Mouse (Mus musculus) thymus, adult 18-20 months (tissue): ENCODE measurements at regions not wholly inside any gene's neighbourhood (a gene's known extent, or its start where the extent isn't known, plus 50 kb on each side); places are given as distances from the start of the nearest gene placed in this dataset.

ENCODE experiments used
- DNase-seq, 2 experiments: peaks; one replicate each; pipeline ENCODE4 v3.0.0; 2022; ENCODE audit warnings: mixed read lengths in 2 of 2

DNA sequence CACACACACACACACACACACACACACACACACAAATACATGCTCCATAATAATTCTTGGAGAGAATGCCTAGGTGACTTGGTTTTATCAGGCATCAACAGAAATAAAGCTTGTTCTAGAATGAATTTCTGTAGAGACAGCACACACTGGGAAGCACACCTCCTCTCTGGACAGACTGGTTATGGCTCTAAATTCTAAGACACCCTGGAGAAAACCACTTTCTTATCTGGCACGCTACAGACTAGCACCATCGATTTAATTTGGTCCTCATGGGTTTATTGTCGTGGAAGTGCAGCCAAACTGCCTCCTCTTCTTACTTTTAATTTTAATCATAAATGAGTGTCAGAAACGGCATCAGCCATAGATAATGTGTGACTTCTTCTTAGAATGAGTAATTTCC lies 422.8 kb upstream of the Adgrl2 start:
- no peak for DNase-seq

DNA sequence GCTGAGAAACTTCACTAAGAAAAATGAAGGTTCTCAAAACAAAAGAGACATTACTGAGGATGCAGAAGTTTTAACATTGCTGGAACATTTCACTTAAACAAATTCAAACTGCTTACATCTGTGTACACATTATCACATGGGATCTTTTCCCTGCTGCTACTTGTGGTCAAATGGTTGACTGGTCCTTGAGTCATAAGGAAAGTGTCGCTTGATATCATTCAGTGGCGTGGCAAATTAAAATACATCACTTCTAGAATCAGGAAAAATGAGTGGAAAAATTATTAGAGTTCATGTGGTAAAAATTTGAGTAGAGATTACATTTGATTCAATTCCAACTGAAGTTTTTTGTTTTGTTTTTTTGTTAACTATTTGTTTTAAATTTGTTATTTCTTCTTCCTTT lies 420.2 kb upstream of the Adgrl2 start:
- no peak for DNase-seq

DNA sequence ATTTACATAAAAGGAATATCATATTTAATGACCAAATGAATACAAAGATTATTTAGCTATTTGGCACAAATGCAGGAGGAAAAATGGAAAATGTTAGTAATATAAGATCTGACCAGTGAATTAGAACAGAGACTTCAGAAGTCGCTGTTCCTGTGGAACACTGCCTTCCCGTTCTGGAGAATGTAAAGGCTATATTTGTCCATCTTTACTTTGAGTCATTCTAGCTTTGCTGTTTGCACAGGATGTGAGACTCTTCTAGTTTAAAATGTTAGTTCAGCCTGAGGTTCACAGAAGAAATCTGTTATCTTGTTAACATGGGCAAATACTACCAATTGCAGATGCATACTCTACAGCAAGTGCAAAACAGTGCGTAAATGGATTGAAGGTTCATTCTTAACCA lies 418.5 kb upstream of the Adgrl2 start:
- DNase-seq = no peak

DNA sequence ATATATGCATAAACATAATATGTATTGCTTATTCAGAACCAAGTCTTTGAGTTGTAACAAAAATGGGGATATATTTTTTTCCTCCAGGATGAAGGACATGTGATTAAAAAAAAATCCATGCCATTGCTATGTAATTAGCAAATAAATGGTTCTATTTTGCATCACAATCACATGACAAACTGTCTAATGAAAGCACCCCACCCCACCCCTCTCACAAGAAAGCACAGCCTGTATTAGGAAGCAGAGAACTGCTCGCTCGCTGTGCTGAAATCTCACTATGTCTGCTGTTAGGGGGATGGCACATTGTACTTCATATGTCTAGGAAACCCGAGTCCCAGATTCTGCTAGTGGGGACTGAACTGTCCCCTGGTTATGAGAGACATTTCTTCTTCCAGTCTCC lies 415.5 kb upstream of the Adgrl2 start:
- DNase-seq = no peak

DNA sequence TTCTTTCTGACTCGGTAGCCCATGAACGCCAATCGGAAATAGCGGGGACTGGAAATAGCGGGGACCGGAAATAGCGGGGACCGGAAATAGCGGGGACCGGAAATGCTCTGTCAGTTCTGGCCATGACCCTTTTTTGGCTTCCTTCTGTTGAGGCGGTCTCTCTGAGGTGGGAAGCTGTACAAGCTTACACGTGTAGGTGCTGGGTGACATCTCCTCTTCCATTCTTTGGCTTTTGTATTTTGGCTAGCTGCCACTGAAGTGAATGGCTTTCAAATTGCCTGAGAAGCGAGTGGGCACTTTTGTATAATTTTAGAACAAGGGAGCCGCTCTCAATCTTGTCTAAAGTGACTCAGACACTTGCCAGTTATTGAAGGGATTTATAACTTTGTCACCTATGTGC lies 414.3 kb upstream of the Adgrl2 start:
- no peak for DNase-seq

DNA sequence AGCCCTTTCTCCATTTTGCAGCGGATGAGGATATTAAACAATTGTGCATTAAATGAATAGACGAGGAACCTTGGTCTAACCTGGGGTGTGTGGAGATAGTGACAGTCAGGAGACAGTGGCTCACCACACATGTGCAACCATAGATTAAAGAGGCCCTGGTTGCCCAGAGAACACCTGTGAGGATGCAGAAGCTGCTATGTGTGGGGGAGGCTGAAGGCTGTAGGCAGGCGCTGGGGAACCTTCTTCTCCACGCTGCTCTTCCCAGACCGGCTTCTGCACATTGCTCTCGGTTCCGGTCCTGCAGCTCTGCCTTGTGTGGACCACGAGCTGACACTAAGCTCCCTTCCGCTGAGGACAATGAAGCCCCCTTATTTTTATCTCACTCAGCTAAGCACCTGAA lies 412.1 kb upstream of the Adgrl2 start:
- no peak for DNase-seq

DNA sequence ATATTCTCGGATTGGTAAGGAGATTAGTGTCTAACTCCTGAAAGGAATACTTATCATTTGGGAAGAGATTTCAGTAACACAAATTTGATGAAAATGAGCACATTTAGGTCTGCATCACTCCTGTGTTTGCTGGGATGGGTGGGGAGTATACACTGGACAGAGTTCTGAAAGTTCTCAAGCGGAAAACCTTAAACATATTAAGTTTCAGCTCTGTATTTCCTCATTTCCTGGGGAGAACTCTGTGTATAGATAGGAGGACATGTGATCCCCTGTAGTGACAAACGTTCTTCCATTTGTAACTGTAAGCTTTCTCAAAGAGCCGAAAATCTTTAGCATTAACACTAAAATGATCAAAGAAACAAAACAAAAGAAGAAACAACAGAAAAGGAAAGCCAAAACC lies 404.7 kb upstream of the Adgrl2 start:
- no peak for DNase-seq

DNA sequence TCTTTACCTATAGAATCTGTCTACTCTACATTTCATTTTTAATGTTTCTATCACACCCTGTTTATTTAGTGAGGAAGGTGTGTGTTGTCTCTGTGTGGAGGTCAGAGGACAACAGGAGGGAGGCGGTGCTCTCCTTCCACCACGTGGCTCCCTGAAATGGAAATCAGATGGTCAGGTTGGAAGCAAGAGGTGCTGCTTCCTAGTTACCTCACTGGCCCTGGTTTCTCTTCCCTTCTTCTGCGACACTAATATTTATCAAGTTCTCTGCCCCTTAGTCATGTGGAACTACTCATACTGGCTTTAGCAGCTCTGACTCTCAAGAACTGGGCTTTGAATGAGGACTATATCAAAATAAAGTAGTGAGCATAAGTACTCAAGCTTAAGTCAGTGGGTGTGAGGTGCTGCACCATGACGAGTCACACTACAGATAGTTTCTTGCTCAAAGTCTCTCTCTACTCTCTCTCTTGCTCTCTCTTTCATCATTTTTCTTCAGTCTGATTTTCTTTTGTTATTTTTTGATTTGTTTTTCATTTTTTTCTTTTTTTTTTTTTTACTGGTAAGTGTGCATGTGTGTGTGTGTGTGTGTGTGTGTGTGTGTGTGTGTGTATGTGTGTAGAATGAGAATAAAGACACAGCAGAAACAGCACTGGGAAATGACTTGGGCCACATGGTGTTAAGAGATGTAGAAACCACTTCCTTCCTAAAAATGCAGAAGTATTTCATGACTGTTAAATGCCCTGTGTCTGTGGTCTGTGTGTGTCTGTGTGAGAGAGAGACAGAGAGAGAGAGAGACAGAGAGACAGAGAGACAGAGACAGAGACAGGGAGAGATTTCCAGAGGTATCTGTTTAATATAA lies 403.2 kb upstream of the Adgrl2 start:
- DNase-seq = no peak

DNA sequence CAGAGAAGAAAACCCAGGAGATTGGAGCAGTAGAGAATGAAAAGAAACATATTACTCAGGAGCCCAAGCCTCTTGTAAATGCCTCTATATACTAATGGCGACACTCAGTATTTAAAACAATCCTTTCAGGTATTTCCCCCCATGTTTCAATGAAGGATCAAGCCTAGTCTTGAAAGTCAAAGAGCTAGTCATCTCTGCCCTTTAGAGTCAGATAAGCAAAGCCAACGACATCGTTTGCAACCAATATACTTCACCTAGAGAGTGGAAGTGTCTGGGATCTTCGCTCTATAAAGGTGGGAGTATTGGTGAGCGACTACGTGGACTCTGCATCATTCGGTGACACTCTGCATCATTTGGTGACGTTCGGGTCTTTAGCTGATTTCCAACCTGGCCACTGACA lies 401.8 kb upstream of the Adgrl2 start:
- no peak for DNase-seq

DNA sequence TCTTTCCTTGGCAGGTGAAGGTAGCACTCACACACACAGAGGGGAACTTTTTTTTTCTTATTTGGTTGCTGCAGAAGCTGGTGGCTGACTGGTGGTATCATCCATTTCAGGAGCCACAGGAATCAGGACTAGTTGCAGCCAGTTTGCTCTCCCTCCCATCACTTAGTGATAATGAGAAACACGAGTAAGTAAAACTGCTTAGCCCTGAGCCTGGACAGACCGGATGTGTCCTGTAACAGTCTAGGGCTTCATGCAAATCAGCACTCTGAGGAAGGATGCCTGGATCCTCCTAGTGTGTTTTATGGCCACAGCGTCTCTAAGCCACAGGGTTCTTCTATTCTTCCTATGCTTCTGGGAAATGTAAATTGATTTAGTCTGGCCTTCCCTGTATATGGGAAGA lies 397.2 kb upstream of the Adgrl2 start:
- no peak for DNase-seq

DNA sequence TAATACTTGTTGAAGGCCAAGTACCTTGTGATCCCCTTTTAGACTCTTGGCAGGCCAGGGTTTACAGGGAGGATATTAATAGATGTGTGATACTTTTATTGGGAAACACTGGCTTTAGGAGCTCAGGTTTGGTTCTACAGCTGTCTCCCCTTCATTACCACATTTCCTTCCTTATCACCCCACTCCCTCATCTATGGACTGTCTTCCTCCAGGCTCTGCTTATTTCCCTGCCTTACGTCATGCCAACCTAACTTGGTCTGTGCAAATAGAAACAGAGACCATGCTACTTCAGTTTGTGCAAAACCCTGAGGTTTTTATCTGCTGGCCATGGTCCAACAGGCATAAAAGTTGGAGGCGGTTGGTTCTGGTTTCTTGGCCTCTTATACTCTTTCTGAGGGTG lies 395.7 kb upstream of the Adgrl2 start:
- no peak for DNase-seq

DNA sequence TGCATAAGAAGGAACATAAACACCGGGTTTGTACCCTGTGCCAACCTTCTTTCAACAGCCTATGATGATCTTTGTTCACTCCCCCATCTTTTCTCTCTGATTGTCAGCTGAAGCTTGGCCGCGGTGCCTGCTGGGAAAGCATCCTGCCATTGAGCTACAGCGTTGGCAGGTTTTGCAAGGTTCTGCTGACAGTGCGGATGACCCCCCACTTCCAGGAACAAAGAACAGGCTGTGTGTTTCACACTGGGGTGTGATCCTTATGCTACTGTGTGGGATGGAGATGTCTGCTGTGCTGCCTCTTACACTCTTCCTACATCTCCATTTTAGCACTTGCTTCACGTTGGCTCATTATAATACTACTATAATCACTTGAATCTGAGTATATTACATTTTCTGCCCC lies 395.0 kb upstream of the Adgrl2 start:
- no peak for DNase-seq

DNA sequence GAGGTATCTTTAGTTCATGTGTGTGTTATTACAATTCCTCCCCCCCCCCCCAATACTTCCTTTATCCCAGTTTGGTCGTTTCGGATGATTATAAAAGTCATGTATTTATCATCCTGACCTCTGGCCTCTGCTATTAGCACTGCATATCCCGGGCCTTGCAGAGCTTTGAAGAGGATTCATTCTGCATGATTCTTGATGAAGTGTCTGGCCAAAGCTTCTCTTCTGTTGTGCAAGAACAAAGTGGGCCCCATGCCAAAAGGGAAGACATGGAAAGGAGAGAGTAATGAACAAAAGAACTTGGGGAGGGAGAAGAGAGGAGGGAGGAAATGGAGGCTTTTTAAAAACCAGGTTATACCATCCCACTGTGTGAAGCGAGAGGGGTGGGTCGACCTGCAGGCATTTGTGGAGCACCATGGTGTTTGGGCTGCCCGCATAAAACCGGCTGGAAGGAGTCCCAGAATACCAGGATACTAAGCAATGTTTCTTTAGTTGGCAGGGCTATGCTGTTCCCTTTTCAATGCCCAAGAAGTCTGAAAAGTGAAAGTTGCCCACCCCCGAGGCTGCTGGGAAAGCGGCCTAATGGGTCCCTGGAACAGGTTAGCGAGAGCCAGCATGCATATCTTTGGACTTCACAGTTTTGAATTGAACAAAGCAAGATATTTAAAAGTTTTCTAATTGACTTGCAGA lies 391.3 kb upstream of the Adgrl2 start:
- DNase-seq = no peak

DNA sequence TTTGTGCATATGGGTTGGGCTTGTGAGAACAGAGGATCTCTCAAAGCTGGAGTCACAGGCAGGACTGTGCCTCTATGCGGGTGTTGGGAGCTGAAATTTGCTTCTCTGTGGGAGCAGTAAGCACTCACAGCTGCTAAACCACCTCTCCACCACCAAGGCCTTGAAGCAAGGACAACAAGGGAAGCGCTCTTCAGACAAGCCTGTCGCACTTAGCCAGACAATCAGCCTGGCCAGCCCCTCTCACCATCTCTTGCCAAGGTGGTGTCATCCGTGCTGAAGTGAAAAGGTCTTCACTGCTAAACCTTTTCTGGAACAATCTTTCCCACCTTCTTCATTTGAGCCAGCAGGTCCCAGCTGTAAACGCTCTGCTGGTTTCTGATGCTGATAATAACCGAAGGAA lies 390.7 kb upstream of the Adgrl2 start:
- no peak for DNase-seq

DNA sequence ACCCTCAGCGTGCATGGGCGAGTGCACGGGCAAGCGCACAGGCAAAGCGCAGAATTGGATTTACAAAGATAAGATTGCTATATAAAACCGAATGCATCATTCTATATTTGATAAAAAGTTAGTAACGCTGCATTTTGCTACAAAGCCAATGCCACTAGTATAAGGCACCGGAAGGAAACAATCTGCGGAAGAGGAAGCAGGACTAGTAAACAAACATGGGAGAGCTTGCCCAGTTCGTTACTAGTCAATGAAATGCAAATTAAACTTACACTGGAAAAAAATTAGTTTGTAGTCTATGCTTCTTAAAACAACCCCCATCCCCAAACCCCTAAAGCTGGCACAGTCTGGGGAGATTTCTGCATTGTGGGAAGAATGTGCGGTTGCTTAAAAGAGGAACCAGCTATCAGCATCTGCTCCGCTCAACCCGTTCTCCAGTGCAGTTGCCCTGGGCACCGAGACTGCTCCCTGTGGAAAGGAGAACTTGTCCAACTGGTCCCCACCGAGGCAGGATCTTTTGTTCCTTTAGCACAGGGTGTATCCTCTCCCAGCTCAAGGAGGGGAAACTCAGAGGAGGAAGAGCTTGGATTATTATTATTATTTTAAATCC lies 389.6 kb upstream of the Adgrl2 start:
- no peak for DNase-seq

DNA sequence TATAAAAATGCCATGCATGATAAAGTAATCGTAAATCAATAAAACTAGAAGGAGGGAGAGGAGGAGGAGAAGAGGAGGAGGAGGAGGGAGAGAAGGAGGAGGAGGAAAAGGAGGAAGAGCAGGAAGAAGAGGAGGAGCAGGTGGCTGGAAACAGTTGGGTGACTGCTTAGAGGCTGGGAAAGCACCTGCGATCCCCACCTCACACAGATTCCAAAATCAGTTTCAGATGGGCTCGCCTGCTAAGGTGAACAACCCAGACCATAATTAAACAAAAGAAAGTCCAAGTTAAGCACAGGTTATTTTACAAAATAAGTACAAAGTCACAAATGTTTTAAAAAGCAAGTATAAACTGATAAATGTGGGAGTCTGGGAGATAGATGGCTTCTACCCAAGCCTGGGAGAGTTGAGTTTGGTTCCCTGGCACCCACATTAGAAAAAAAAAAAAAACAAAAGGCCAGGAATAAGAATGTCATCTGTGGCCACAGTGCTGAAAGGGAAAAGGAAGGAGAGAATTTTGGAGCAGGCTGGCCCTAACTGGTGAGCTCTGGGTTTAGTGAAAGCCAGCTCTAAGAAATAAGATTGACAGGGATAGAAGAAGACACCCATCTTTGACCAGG lies 389.0 kb upstream of the Adgrl2 start:
- DNase-seq = no peak

DNA sequence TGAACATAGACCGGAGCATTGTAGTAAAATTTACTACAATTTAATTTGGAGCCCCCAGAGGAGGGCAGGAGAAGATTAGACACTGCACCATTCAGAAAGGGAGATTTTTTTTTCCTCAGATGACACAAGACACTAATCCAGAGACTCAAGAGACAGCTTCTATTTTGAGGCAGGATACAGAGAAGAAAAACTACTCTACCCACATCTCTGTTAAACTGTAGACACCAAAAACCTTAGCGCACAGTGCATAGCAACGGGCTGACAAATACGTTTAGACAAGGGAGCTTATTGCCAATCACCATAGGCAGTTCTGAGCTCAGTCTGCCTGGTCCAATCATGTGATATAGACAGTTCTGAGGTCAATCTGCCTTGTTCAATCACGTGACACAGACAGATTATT lies 381.1 kb upstream of the Adgrl2 start:
- DNase-seq = no peak

DNA sequence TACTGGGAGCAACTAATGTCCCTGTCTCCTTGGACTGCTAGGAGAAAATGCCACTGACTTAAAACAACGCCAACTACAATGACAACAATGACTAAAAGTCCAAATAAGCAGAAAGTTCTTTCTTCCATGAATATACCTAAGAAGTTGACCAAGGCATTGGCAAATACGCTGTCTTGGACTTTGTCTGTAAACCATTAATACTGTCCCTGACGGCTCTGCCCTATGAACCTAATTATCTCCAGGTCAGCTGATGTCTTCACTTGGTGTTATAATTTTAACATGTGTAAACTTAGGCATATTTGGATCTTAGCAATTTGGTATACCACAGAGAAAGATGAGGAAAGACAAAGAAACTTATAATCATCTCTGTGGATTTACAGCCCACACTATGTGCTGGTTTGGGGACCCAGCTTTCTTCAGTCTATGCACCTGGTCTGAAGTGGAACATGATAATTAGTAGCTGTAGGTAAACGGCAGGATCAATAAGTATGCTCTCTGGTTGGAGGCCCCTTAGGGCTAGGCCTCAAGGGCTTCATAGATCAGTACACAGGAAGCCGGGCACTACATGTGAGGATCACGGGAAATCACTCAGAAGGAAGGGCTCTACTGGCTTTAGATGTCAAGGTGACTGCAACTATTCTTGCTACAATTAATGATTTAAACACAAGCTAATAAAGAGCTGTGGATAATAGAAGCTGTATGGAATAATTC lies 380.3 kb upstream of the Adgrl2 start:
- DNase-seq = no peak

DNA sequence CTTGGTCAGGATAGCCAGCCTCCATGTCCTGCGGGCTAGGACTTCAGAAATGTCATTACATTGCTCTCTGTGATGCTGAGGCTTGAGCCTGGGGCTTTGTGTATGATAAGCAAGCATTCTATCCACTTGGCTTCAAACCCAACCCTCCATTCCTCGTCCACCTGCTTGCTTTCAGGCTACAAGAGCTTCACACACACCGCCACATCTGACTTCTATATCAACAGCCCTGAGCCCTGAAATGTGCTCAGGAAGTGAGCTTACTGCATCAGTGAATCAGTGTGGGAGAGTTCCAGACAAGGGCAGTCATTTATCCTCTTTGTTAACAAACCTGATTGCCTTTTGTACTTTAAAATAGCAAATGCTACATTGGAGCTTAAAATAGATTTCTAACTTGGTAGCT lies 377.5 kb upstream of the Adgrl2 start:
- DNase-seq = no peak

DNA sequence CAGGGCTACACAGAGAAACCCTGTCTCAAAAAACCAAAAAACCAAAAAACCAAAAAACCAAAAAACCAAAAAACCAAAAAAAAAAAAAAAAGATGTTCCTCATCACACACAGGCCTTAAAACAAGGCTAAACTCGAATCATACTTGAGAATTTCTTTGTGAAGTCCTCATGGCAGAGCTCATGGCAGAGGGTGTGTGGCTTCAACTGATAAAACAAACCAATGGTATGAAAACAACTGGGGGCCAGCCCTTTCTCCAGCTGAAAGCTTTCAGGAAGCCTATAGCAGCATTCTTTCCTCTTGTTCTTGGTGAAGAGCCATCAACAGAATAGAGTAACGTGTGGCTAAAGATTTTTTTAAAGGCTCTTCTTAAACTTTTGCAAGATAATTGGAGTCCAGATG lies 369.8 kb upstream of the Adgrl2 start:
- DNase-seq = no peak

DNA sequence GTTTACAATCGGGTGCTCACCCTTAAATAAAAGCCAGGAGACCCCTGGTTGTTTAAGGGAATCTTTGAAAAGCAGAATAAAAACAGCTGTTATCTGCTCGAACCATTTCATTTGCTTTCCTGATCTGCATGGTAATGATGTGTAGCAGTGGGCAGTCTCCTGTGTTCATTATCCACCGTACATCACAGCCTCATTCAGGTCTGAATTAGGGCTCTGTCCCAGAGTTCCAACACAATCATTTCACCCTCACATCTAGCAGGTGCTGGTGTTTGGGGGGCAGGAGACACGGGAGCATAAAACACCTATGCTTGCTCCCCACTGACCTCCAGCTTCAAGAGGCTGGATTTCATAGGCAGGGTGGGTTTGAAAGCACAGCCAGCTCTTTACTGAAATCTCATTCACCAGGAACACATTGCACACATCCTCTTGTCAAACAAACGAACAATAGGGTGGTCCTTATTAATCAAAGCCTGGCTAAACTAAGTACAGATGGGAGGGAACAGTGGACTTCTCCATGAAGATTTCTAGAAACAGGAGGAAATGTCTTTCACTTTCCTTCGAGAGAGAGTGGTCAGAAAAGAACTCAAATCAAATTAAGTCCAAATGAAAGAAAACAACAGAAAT lies 368.3 kb upstream of the Adgrl2 start:
- no peak for DNase-seq

DNA sequence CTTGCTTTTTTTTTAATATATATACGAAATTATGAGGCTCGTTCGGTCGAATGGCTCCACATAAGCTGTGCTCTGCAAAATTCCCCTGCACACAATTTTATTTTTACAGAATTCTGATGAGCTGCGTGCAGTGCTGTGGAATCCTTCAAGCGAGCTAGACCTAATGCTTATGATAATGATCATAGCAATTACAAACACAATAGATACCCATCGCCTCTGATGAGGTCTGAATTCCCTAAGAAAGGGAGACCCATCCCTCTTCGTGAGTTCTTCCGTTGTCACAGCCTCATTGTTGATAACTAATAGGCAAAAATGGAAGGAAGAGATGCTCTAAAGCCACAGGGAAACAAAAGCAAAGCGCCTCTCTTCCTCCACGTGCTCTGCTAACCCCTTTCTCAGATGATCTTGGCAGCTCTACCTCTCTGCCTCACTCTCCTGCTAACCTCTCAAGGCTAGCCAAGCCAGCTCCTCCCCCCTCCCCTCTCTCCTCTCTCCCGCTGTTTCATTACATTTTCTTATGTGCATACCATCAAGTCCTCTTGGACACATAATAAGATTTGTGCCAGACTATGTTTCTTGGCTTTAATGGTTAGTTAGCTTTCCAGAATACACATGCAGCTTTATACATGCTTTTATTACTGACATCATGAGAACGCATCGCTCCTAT lies 367.7 kb upstream of the Adgrl2 start:
- DNase-seq = no peak
